7 mouse cellular contexts compared by ENCODE assay signal in the genomic region with DNA sequence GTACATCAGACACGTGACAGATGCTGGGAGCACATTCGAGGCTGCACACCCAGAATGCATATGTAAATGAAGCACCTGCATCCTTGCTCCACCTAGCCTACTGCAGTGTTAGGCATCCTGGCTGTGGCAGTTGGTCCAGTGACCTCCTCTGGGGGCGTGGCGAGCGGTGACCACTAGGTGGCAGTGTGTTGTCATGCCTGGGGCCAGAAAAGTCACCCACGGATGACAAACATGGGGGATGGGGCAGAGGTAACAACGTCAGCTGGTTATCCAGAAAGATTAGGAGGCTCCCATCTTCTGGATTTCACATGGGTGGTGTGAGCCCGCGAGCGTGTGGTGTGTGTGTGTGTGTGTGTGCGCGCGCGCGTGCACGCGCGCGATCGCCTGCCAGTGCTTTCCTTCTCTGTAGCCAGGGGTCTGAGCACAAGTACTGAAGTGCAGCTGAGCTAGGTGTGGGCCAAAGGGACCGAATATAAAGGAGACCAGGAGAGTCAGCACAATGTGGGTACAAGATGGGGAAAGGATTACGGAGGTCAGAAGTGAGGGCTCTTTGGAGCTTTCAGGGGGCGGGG. TPM values are rescaled to one million over a fixed set of nuclear protein-coding genes. Genes with fewer than 3 reads are reported as not detected.
A peak's percentile ranks its signal among the peaks of the same experiment; 100 is the strongest.
DNase-seq lines count a peak whose midpoint lies in the region; ATAC-seq and TF ChIP-seq lines count a peak whose summit lies in the region.

No protein-coding gene starts in this region.

- H3K27me3 ChIP-seq in embryonic facial prominence, embryonic 12.5 days: peaks cover 4% of the 10 kb centered on the region; the same call in 1 of the 2 replicates
- H3K27me3 ChIP-seq in heart, adult 2 months (ENCODE audit: control insufficient read depth, insufficient read depth, low read length): no peaks in the 10 kb centered on the region
- peaks cover 5% of the 10 kb centered on the region; the same call in 1 of the 2 replicates for H3K27me3 ChIP-seq in limb, embryonic 13.5 days
- no peaks in the 10 kb centered on the region for H3K27me3 ChIP-seq in midbrain, embryonic 16.5 days (ENCODE audit: control insufficient read depth, insufficient read depth, low read depth, low read length)

- H3K9me3 ChIP-seq in embryonic facial prominence, embryonic 12.5 days: no peaks in the 10 kb centered on the region
- H3K9me3 ChIP-seq in limb, embryonic 13.5 days: no peaks in the 10 kb centered on the region
- no peaks in the 10 kb centered on the region for H3K9me3 ChIP-seq in midbrain, embryonic 16.5 days (replicated peaks; ENCODE audit: control insufficient read depth, low read length, poor library complexity, severe bottlenecking)

- ATAC-seq in embryonic facial prominence, embryonic 12.5 days (ENCODE audit: insufficient number of reproducible peaks, insufficient read depth, low FRiP score, low TSS enrichment): peak; percentile 73
- peak; percentile 81 for ATAC-seq in limb, embryonic 13.5 days (ENCODE audit: low FRiP score, low read depth)
- peak; percentile 87 for ATAC-seq in midbrain, embryonic 16.5 days

- peak; percentile 97 for DNase-seq in adrenal gland, postnatal 25 days
- peak; percentile 93 to 97 for DNase-seq in heart, adult 2 months
- peak; percentile 94 to 98 for DNase-seq in kidney, adult 8-10 months
- DNase-seq in spleen, postnatal 10 days (ENCODE audit: low spot score in 2 of 2): peak; percentile 95

- TF ChIP-seq EP300 in heart, adult 2 months (IDR thresholded peaks at IDR 0.05; ENCODE audit: insufficient read depth, low read depth, low read length): peak; percentile 97

- H3K36me3 ChIP-seq in embryonic facial prominence, embryonic 12.5 days: no peaks in the 10 kb centered on the region
- H3K36me3 ChIP-seq in heart, adult 2 months (ENCODE audit: control insufficient read depth, insufficient read depth, low read length): no peaks in the 10 kb centered on the region
- H3K36me3 ChIP-seq in limb, embryonic 13.5 days: no peaks in the 10 kb centered on the region
- H3K36me3 ChIP-seq in midbrain, embryonic 16.5 days (ENCODE audit: control insufficient read depth, insufficient read depth, low read length): no peaks in the 10 kb centered on the region

- H3K79me2 ChIP-seq in heart, adult 2 months (replicated peaks; ENCODE audit: control insufficient read depth, insufficient read depth, low read length): no peaks in the 10 kb centered on the region

- TF ChIP-seq CTCF in heart, adult 2 months (IDR thresholded peaks at IDR 0.05): peak; percentile 79

- H3K4me1 ChIP-seq in embryonic facial prominence, embryonic 12.5 days: peaks cover 11% of the 10 kb centered on the region
- peaks cover 3% of the 10 kb centered on the region; the same call in 1 of the 2 replicates for H3K4me1 ChIP-seq in heart, adult 2 months (ENCODE audit: control insufficient read depth, insufficient read depth, low read length)
- peaks cover 16% of the 10 kb centered on the region for H3K4me1 ChIP-seq in limb, embryonic 13.5 days
- H3K4me1 ChIP-seq in midbrain, embryonic 16.5 days (ENCODE audit: control insufficient read depth, insufficient read depth, low read length): peaks cover 19% of the 10 kb centered on the region

- H3K27ac ChIP-seq in embryonic facial prominence, embryonic 12.5 days: peak overlapping the region; percentile 98
- peak overlapping the region; percentile 95 for H3K27ac ChIP-seq in heart, adult 2 months
- peak overlapping the region; percentile 97 for H3K27ac ChIP-seq in limb, embryonic 13.5 days
- peak overlapping the region; percentile 92 for H3K27ac ChIP-seq in midbrain, embryonic 16.5 days (ENCODE audit: low read length)

- under 1% methylated on average over 23 of the region's 23 CpGs for WGBS in embryonic facial prominence, embryonic 12.5 days
- WGBS in heart, adult 2 months: under 1% methylated on average over 23 of the region's 23 CpGs
- under 1% methylated on average over 23 of the region's 23 CpGs for WGBS in limb, embryonic 13.5 days
- 0% methylated on average over 23 of the region's 23 CpGs for WGBS in midbrain, embryonic 16.5 days

- peak overlapping the region; percentile 66 for H3K9ac ChIP-seq in embryonic facial prominence, embryonic 12.5 days
- peak overlapping the region; percentile 74 for H3K9ac ChIP-seq in heart, adult 2 months (ENCODE audit: low read depth, low read length)
- H3K9ac ChIP-seq in limb, embryonic 13.5 days: peak overlapping the region; percentile 70
- peak overlapping the region; percentile 60 for H3K9ac ChIP-seq in midbrain, embryonic 16.5 days (ENCODE audit: low read depth, low read length)

- peak; percentile 41; the same call in 1 of the 2 replicates for TF ChIP-seq POLR2A in heart, adult 2 months (IDR thresholded peaks at IDR 0.05; ENCODE audit: insufficient read depth, low read depth, low read length)

- H3K4me2 ChIP-seq in embryonic facial prominence, embryonic 12.5 days (replicated peaks): peak overlapping the region; percentile 71
- H3K4me2 ChIP-seq in limb, embryonic 13.5 days (replicated peaks): peak overlapping the region; percentile 72
- H3K4me2 ChIP-seq in midbrain, embryonic 16.5 days (ENCODE audit: low read length): peak overlapping the region; percentile 55

- intact Hi-C loops in heart, adult 2 months (cut with DNase I): loop anchor here (1.0 to 5.0 kb wide), 7 partner anchors 14 to 181 kb away; a partner anchor contains a TSS

- H3K4me3 ChIP-seq in embryonic facial prominence, embryonic 12.5 days: peak overlapping the region; percentile 49
- peak overlapping the region; percentile 54 for H3K4me3 ChIP-seq in heart, adult 2 months
- peak overlapping the region; percentile 50 for H3K4me3 ChIP-seq in limb, embryonic 13.5 days
- H3K4me3 ChIP-seq in midbrain, embryonic 16.5 days (ENCODE audit: low read depth, low read length): peak overlapping the region; percentile 28

RNA-seq across cellular contexts. Expression of a gene that starts 7.8 kb away (rescaled TPM):
- total RNA-seq in adrenal gland, postnatal 25 days (2021): 1.2 and 1.4 TPM in 2 replicates
- polyA plus RNA-seq in embryonic facial prominence, embryonic 12.5 days (2016; fragmentation: Nextera tagmentation; extraction: Ambion mirVana): 3.1 and 4.1 TPM in 2 replicates
- under 1 TPM; 0.32 to 0.34 TPM for total RNA-seq in heart, adult 2 months (2021)
- 0.29 and 0.47 TPM in 2 replicates for polyA plus RNA-seq in heart, adult 2 months (2012; rRNA removed)
- 1.7 and 3.1 TPM in 2 replicates for polyA plus RNA-seq in limb, embryonic 13.5 days (2015; fragmentation: Nextera tagmentation; extraction: Ambion mirVana)
- polyA plus RNA-seq in midbrain, embryonic 16.5 days (2015; fragmentation: Nextera tagmentation; extraction: Ambion mirVana): 2.5 and 3.9 TPM in 2 replicates

RNA-seq across cellular contexts. Expression of a gene that starts 15.6 kb away (rescaled TPM):
- total RNA-seq in adrenal gland, postnatal 25 days (2021): 0.21 TPM in 1 of 2 replicates, not detected in the other
- 0.09 and 0.39 TPM in 2 replicates for polyA plus RNA-seq in embryonic facial prominence, embryonic 12.5 days (2016; fragmentation: Nextera tagmentation; extraction: Ambion mirVana)
- total RNA-seq in heart, adult 2 months (2021): under 1 TPM; 0.34 to 0.57 TPM
- 0.53 and 0.66 TPM in 2 replicates for polyA plus RNA-seq in heart, adult 2 months (2012; rRNA removed)
- polyA plus RNA-seq in limb, embryonic 13.5 days (2015; fragmentation: Nextera tagmentation; extraction: Ambion mirVana): 0.04 and 0.15 TPM in 2 replicates
- polyA plus RNA-seq in midbrain, embryonic 16.5 days (2015; fragmentation: Nextera tagmentation; extraction: Ambion mirVana): 0.11 TPM in 1 of 2 replicates, not detected in the other

RNA-seq across cellular contexts. Expression of a gene that starts 16.2 kb away (rescaled TPM):
- total RNA-seq in adrenal gland, postnatal 25 days (2021): 790 and 858 TPM in 2 replicates
- 390 and 395 TPM in 2 replicates for polyA plus RNA-seq in embryonic facial prominence, embryonic 12.5 days (2016; fragmentation: Nextera tagmentation; extraction: Ambion mirVana)
- 100 to 1,000 TPM; 154 to 163 TPM for total RNA-seq in heart, adult 2 months (2021)
- polyA plus RNA-seq in heart, adult 2 months (2012; rRNA removed): 547 and 614 TPM in 2 replicates
- 303 and 321 TPM in 2 replicates for polyA plus RNA-seq in limb, embryonic 13.5 days (2015; fragmentation: Nextera tagmentation; extraction: Ambion mirVana)
- polyA plus RNA-seq in midbrain, embryonic 16.5 days (2015; fragmentation: Nextera tagmentation; extraction: Ambion mirVana): 700 and 743 TPM in 2 replicates

RNA-seq across cellular contexts. Expression of a gene that starts 27.5 kb away (rescaled TPM):
- 271 and 277 TPM in 2 replicates for total RNA-seq in adrenal gland, postnatal 25 days (2021)
- polyA plus RNA-seq in embryonic facial prominence, embryonic 12.5 days (2016; fragmentation: Nextera tagmentation; extraction: Ambion mirVana): 419 and 427 TPM in 2 replicates
- 100 to 1,000 TPM; 179 to 194 TPM for total RNA-seq in heart, adult 2 months (2021)
- 259 and 275 TPM in 2 replicates for polyA plus RNA-seq in heart, adult 2 months (2012; rRNA removed)
- polyA plus RNA-seq in limb, embryonic 13.5 days (2015; fragmentation: Nextera tagmentation; extraction: Ambion mirVana): 354 and 355 TPM in 2 replicates
- 543 and 556 TPM in 2 replicates for polyA plus RNA-seq in midbrain, embryonic 16.5 days (2015; fragmentation: Nextera tagmentation; extraction: Ambion mirVana)

RNA-seq across cellular contexts. Expression of a gene that starts 39.9 kb away (rescaled TPM):
- total RNA-seq in adrenal gland, postnatal 25 days (2021): 0.90 and 1.5 TPM in 2 replicates
- 3.4 and 3.6 TPM in 2 replicates for polyA plus RNA-seq in embryonic facial prominence, embryonic 12.5 days (2016; fragmentation: Nextera tagmentation; extraction: Ambion mirVana)
- total RNA-seq in heart, adult 2 months (2021): under 1 TPM; 0.41 to 0.44 TPM
- 1.0 and 1.4 TPM in 2 replicates for polyA plus RNA-seq in heart, adult 2 months (2012; rRNA removed)
- 2.9 and 3.5 TPM in 2 replicates for polyA plus RNA-seq in limb, embryonic 13.5 days (2015; fragmentation: Nextera tagmentation; extraction: Ambion mirVana)
- polyA plus RNA-seq in midbrain, embryonic 16.5 days (2015; fragmentation: Nextera tagmentation; extraction: Ambion mirVana): 36.6 and 40.0 TPM in 2 replicates

Comparison
In these comparisons a context has a peak if more than half of its experiments do, and no peak if none do; other contexts are left out.
1. Peak in every context shown above with its lines: DNase-seq, ATAC-seq, H3K4me3 ChIP-seq and H3K27ac ChIP-seq.